Mouse (Mus musculus): Measurements from ENCODE around the gene Pgm5. TPM values are rescaled to one million over a fixed set of nuclear protein-coding genes. Genes with fewer than 3 reads are reported as not detected.
"Not testable (repeated sequence)": the region's sequence is repeated elsewhere in the genome, so short reads cannot be mapped to it uniquely, and the experiment has no call there.

The Pgm5 gene
- polyA plus RNA-seq, 1 experiment from 2014 or later: 1.6 TPM

GRCm38 (mm10) chr19:24718021-24718420 lies 143.6 kb downstream of the Pgm5 start:
- Histone ChIP-seq H3K4me2 (replicated peaks; ENCODE audit: low read depth, low read length) (no peak overlapping the region), H3K4me3 (ENCODE audit: low read length) (no peak overlapping the region), H3K36me3 (ENCODE audit: insufficient read depth, low read length) (no peaks in the 10 kb centered on the region), H3K27ac (ENCODE audit: low read length) (no peak overlapping the region), H3K27me3 (ENCODE audit: insufficient read depth, low read length) (no peaks in the 10 kb centered on the region), H3K9ac (replicated peaks; ENCODE audit: low read length) (no peak overlapping the region), H3K9me3 (ENCODE audit: low read length) (no peaks in the 10 kb centered on the region), H3K4me1 (ENCODE audit: insufficient read depth, low read length) (no peaks in the 10 kb centered on the region)
- no peak for ATAC-seq (ENCODE audit: low FRiP score, low TSS enrichment)
- WGBS: 85% methylated on average over 1 of the region's 1 CpGs

GRCm38 (mm10) chr19:24716303-24717097 lies 145.2 kb downstream of the Pgm5 start:
- Histone ChIP-seq H3K4me3 (ENCODE audit: low read length) (no peak overlapping the region), H3K9me3 (ENCODE audit: low read length) (no peaks in the 10 kb centered on the region), H3K4me1 (ENCODE audit: insufficient read depth, low read length) (no peaks in the 10 kb centered on the region), H3K9ac (replicated peaks; ENCODE audit: low read length) (no peak overlapping the region), H3K4me2 (replicated peaks; ENCODE audit: low read depth, low read length) (no peak overlapping the region), H3K27me3 (ENCODE audit: insufficient read depth, low read length) (no peaks in the 10 kb centered on the region), H3K27ac (ENCODE audit: low read length) (no peak overlapping the region), H3K36me3 (ENCODE audit: insufficient read depth, low read length) (no peaks in the 10 kb centered on the region)
- ATAC-seq (ENCODE audit: low FRiP score, low TSS enrichment): no peak
- 70% methylated on average over 7 of the region's 7 CpGs for WGBS

- ATAC-seq (ENCODE audit: low FRiP score, low TSS enrichment): no peak
- no peak overlapping the region for H3K4me3 ChIP-seq (ENCODE audit: low read length)
- peaks cover under 1% of the 10 kb centered on the region; the same call in 1 of the 2 replicates for H3K4me1 ChIP-seq (ENCODE audit: insufficient read depth, low read length)
- no peak overlapping the region for H3K4me2 ChIP-seq (replicated peaks; ENCODE audit: low read depth, low read length)
- no peaks in the 10 kb centered on the region for H3K27me3 ChIP-seq (ENCODE audit: insufficient read depth, low read length)
- no peaks in the 10 kb centered on the region for H3K9me3 ChIP-seq (ENCODE audit: low read length)
- H3K9ac ChIP-seq (replicated peaks; ENCODE audit: low read length): no peak overlapping the region
- H3K36me3 ChIP-seq (ENCODE audit: insufficient read depth, low read length): no peaks in the 10 kb centered on the region
- 66% methylated on average over 7 of the region's 7 CpGs for WGBS
- H3K27ac ChIP-seq (ENCODE audit: low read length): no peak overlapping the region
These were observed 153.6 kb downstream of the Pgm5 start for GRCm38 (mm10) chr19:24708032-24708431.

- WGBS: 59% methylated on average over 7 of the region's 7 CpGs
- Histone ChIP-seq H3K4me2 (replicated peaks; ENCODE audit: low read depth, low read length) (no peak overlapping the region), H3K4me3 (ENCODE audit: low read length) (no peak overlapping the region), H3K27ac (ENCODE audit: low read length) (no peak overlapping the region), H3K4me1 (ENCODE audit: insufficient read depth, low read length) (peaks cover 6% of the 10 kb centered on the region; the same call in 1 of the 2 replicates), H3K9ac (replicated peaks; ENCODE audit: low read length) (no peak overlapping the region), H3K36me3 (ENCODE audit: insufficient read depth, low read length) (no peaks in the 10 kb centered on the region), H3K9me3 (ENCODE audit: low read length) (no peaks in the 10 kb centered on the region), H3K27me3 (ENCODE audit: insufficient read depth, low read length) (no peaks in the 10 kb centered on the region)
- ATAC-seq (ENCODE audit: low FRiP score, low TSS enrichment): no peak
These were observed 154.4 kb downstream of the Pgm5 start for GRCm38 (mm10) chr19:24707071-24707906.

GRCm38 (mm10) chr19:24705395-24705794 lies 156.3 kb downstream of the Pgm5 start:
- WGBS: 78% methylated on average over 1 of the region's 1 CpGs
- no peak overlapping the region for H3K27ac ChIP-seq (ENCODE audit: low read length)
- ATAC-seq (ENCODE audit: low FRiP score, low TSS enrichment): no peak

GRCm38 (mm10) chr19:24704326-24704725 lies 157.3 kb downstream of the Pgm5 start:
- Histone ChIP-seq H3K36me3 (ENCODE audit: insufficient read depth, low read length) (no peaks in the 10 kb centered on the region), H3K27me3 (ENCODE audit: insufficient read depth, low read length) (no peaks in the 10 kb centered on the region), H3K9ac (replicated peaks; ENCODE audit: low read length) (no peak overlapping the region), H3K4me1 (ENCODE audit: insufficient read depth, low read length) (peaks cover 10% of the 10 kb centered on the region), H3K27ac (ENCODE audit: low read length) (no peak overlapping the region), H3K4me3 (ENCODE audit: low read length) (no peak overlapping the region), H3K9me3 (ENCODE audit: low read length) (no peaks in the 10 kb centered on the region), H3K4me2 (replicated peaks; ENCODE audit: low read depth, low read length) (no peak overlapping the region)
- whole genome bisulfite sequencing: 66% methylated on average over 2 of the region's 2 CpGs
- ATAC-seq (ENCODE audit: low FRiP score, low TSS enrichment): no peak

More at GRCm38 (mm10) chr19:24705395-24705794, 156.3 kb downstream of the Pgm5 start:
- Histone ChIP-seq H3K4me3 (ENCODE audit: low read length) (no peak overlapping the region), H3K9me3 (ENCODE audit: low read length) (no peaks in the 10 kb centered on the region), H3K4me1 (ENCODE audit: insufficient read depth, low read length) (peaks cover 9% of the 10 kb centered on the region; the same call in 1 of the 2 replicates), H3K27me3 (ENCODE audit: insufficient read depth, low read length) (no peaks in the 10 kb centered on the region), H3K9ac (replicated peaks; ENCODE audit: low read length) (no peak overlapping the region), H3K36me3 (ENCODE audit: insufficient read depth, low read length) (no peaks in the 10 kb centered on the region), H3K4me2 (replicated peaks; ENCODE audit: low read depth, low read length) (no peak overlapping the region)

- 50% methylated on average over 8 of the region's 8 CpGs for WGBS
- no peak for ATAC-seq (ENCODE audit: low FRiP score, low TSS enrichment)
These were observed 158.0 kb downstream of the Pgm5 start for GRCm38 (mm10) chr19:24703680-24704079.

GRCm38 (mm10) chr19:24703168-24703567 lies 158.5 kb downstream of the Pgm5 start:
- not testable (repeated sequence) for H3K36me3 ChIP-seq (ENCODE audit: insufficient read depth, low read length); ATAC-seq (ENCODE audit: low FRiP score, low TSS enrichment); H3K4me3 ChIP-seq (ENCODE audit: low read length); H3K4me2 ChIP-seq (replicated peaks; ENCODE audit: low read depth, low read length); H3K9me3 ChIP-seq (ENCODE audit: low read length); H3K9ac ChIP-seq (replicated peaks; ENCODE audit: low read length); H3K27ac ChIP-seq (ENCODE audit: low read length); H3K27me3 ChIP-seq (ENCODE audit: insufficient read depth, low read length)
- peaks cover 20% of the 10 kb centered on the region for H3K4me1 ChIP-seq (ENCODE audit: insufficient read depth, low read length)
- WGBS: 59% methylated on average over 1 of the region's 1 CpGs

More at GRCm38 (mm10) chr19:24703680-24704079, 158.0 kb downstream of the Pgm5 start:
- Histone ChIP-seq H3K9ac (replicated peaks; ENCODE audit: low read length) (no peak overlapping the region), H3K36me3 (ENCODE audit: insufficient read depth, low read length) (no peaks in the 10 kb centered on the region), H3K4me1 (ENCODE audit: insufficient read depth, low read length) (peaks cover 16% of the 10 kb centered on the region), H3K9me3 (ENCODE audit: low read length) (no peaks in the 10 kb centered on the region), H3K4me2 (replicated peaks; ENCODE audit: low read depth, low read length) (no peak overlapping the region), H3K27ac (ENCODE audit: low read length) (no peak overlapping the region), H3K27me3 (ENCODE audit: insufficient read depth, low read length) (no peaks in the 10 kb centered on the region), H3K4me3 (ENCODE audit: low read length) (no peak overlapping the region)

- Histone ChIP-seq H3K4me3 (ENCODE audit: low read length) (no peak overlapping the region), H3K9me3 (ENCODE audit: low read length) (no peaks in the 10 kb centered on the region), H3K4me2 (replicated peaks; ENCODE audit: low read depth, low read length) (no peak overlapping the region), H3K4me1 (ENCODE audit: insufficient read depth, low read length) (peaks cover 25% of the 10 kb centered on the region), H3K27me3 (ENCODE audit: insufficient read depth, low read length) (no peaks in the 10 kb centered on the region), H3K36me3 (ENCODE audit: insufficient read depth, low read length) (no peaks in the 10 kb centered on the region), H3K9ac (replicated peaks; ENCODE audit: low read length) (no peak overlapping the region), H3K27ac (ENCODE audit: low read length) (no peak overlapping the region)
- WGBS: 59% methylated on average over 8 of the region's 8 CpGs
- ATAC-seq (ENCODE audit: low FRiP score, low TSS enrichment): no peak
These were observed 159.9 kb downstream of the Pgm5 start for GRCm38 (mm10) chr19:24701716-24702115.

- Histone ChIP-seq H3K9ac (replicated peaks; ENCODE audit: low read length) (no peak overlapping the region), H3K36me3 (ENCODE audit: insufficient read depth, low read length) (no peaks in the 10 kb centered on the region), H3K27ac (ENCODE audit: low read length) (no peak overlapping the region), H3K27me3 (ENCODE audit: insufficient read depth, low read length) (no peaks in the 10 kb centered on the region), H3K4me3 (ENCODE audit: low read length) (no peak overlapping the region), H3K4me2 (replicated peaks; ENCODE audit: low read depth, low read length) (no peak overlapping the region), H3K9me3 (ENCODE audit: low read length) (no peaks in the 10 kb centered on the region), H3K4me1 (ENCODE audit: insufficient read depth, low read length) (peaks cover 25% of the 10 kb centered on the region)
- ATAC-seq (ENCODE audit: low FRiP score, low TSS enrichment): no peak
- 80% methylated on average over 5 of the region's 5 CpGs for WGBS
These were observed 161.0 kb downstream of the Pgm5 start for GRCm38 (mm10) chr19:24700664-24701063.
